Mouse (Mus musculus) cerebellum, postnatal 14 days (tissue): ENCODE measurements at regions not wholly inside any gene's neighbourhood (a gene's known extent, or its start where the extent isn't known, plus 50 kb on each side); places are given as distances from the start of the nearest gene placed in this dataset.
"Not testable (repeated sequence)": the region's sequence is repeated elsewhere in the genome, so short reads cannot be mapped to it uniquely, and the experiment has no call there.

ENCODE experiments used
- DNase-seq, 2 experiments: peaks; one replicate each; pipeline ENCODE4 v3.0.0; 2021; ENCODE audit warnings: mixed read lengths in 2 of 2

- no peak for DNase-seq
Measured at GRCm38 (mm10) chr5:40177982-40178748, 422.9 kb upstream of the Hs3st1 start.

- DNase-seq: no peak
Measured at GRCm38 (mm10) chr5:40136740-40137285, 381.5 kb upstream of the Hs3st1 start.

GRCm38 (mm10) chr5:40124337-40124736 is 369.1 kb upstream of the Hs3st1 start:
- DNase-seq: peak in 1 of 2 experiments; percentile 1

DNA sequence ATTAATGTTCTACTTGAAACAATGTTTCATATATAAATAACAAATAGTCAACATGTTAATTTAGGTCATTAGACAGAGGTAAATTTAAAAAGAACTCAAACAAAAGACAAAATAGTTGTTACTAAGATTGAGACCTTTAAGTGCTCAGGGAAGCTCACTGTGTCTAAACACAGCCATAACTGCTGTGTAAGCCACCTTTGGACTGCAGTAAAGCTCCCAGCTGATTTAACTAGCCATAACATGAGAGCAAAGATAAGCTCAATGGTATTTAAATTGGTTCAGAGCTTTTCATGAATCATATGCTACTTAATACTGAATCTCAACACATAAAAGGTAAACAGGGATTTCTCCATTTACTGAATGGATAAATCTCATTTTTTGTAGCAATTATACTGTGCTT is 361.6 kb upstream of the Hs3st1 start:
- DNase-seq: no peak

DNA sequence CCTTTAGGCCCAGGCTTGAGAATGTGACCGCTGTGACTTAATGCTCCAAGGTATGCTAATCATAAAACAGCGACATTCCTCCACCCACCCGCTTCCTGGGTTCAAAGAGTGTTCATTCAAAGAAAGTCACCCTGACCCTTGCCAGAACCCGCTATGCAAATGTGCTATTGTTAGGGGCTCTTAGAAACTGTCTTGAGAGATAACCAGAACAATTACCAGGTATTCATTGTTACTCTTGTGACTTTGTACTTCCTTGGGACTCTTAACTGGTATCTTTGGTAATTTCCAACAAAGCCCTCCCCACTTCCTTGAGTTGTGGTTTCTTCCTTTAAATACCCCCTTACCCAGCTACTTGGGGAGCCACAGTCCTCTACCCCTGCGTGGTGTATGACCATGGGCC is 334.3 kb upstream of the Hs3st1 start:
- DNase-seq: not testable (repeated sequence)

DNA sequence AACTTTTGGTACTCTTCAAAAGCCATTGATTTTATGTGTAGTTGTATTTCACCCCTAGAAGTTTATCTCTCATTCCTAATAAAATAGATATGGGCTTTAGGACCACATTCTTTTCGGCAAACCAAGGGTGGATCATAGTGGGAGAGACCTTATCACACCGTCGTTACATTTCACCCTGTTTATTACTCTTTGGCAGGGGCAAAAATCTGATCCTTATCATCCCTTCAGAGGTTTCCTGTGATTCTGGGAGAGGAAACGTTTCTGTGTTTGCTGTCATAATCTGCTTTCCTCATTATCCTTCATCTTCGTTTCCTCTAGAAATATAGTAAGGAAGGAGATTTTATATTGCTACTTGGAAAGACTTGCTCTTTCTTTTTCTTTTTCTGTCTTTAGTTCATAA is 290.0 kb upstream of the Hs3st1 start:
- no peak for DNase-seq

DNA sequence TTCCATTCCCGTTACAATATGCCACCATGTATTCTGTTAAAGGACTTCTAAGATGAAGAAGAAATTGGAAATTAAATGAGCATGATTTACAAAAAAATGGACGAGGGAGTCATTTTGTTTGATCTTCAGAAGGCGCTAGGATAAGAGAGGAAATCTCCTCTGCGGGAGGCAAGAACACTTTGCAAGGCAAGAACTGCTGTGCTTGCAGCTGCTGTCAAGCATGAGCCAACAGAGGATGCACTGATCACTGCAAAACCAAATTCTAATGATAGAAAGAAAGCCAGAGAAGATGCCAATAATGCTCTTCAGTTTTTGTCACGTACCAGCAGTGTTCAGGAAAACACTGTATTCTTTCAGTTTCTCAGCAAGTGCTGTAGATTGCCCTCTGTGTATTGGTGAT is 279.2 kb upstream of the Hs3st1 start:
- DNase-seq: peak in 1 of 2 experiments; percentile 16

- DNase-seq: no peak
Measured at GRCm38 (mm10) chr5:40033686-40034085, 278.4 kb upstream of the Hs3st1 start.

GRCm38 (mm10) chr5:40030261-40030660 is 275.0 kb upstream of the Hs3st1 start:
- no peak for DNase-seq

DNA sequence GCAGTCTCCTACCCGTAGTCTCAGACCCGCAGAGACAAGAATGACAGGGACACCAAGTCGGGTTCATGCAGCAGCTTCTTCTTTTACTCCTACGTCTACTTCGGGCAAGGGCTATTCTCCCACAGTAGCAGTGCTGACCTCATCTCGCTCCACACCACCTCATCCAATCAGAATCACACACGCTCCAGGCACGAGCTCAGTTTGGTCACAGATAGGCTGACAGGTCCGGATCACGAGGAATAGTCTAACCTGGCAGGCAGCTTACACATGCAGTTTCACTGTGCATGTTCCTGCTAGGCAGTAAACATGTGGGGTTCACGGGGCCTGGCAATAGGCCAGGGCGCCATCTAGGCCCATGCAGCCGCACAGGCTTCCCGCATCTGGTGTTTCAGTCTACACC is 260.7 kb upstream of the Hs3st1 start:
- DNase-seq: no peak

- DNase-seq: no peak
Measured at GRCm38 (mm10) chr5:39988039-39988438, 232.8 kb upstream of the Hs3st1 start.

DNA sequence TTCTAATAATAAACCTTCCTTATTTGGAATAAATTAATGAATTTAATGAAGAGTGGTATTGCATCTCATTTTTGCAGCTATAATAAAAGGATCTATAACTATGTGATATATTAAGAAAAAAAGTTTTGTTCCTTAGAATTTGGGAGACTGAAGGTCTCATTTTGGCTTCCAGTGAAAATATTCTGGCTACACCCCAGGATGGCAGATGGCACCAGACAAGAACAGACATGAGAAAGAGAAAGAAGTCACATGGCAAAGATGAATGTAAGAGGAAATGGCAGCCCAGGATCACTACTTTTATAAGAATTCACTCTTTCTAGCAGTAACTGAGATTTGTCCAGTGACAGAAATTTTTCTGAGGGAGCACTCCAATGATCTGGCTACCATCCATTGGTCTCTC is 209.1 kb upstream of the Hs3st1 start:
- DNase-seq: peak; percentile 69 to 80

GRCm38 (mm10) chr5:39960981-39961380 is 205.7 kb upstream of the Hs3st1 start:
- DNase-seq: peak; percentile 33 to 54

- no peak for DNase-seq
Measured at GRCm38 (mm10) chr5:39935564-39935963, 180.3 kb upstream of the Hs3st1 start.

DNA sequence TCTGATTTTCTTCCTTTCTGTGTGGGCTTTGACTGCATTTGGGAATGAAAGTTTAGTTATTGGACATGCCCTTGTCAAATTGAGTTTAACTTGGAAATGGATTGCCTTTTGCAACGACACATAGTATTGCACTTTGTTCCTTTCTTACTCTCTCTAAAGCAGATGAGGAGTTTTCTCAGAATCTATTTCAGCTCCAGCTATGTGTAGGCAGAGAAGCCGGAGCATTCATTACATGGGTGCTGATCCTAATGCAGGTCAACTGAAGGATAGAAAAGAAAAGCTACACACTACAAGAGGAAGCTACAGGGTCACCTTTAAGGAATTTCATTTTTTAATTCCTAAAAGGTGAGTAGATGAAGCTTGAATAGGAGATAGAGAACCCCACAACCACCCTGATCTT is 176.6 kb upstream of the Hs3st1 start:
- no peak for DNase-seq

DNA sequence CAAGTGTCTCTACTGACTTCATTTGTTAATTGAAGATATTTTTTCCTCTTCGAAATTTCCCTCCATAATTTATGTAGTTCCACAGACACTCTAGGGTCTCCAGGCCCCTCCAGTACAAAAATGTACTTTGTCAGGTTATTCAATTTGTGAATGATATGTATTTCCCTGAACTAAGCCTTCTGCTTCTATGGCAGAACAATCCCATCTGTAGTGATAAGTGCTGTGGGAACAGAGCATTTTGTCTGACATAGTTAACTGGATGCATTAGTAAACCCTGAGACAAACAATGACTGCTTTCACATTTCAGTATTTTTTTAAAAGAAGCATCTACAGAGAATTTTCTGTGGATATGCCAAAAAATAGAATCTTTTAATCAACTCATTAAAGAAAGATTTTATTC is 154.1 kb upstream of the Hs3st1 start:
- no peak for DNase-seq

- DNase-seq: no peak
Measured at GRCm38 (mm10) chr5:39871723-39872085, 116.4 kb upstream of the Hs3st1 start.

DNA sequence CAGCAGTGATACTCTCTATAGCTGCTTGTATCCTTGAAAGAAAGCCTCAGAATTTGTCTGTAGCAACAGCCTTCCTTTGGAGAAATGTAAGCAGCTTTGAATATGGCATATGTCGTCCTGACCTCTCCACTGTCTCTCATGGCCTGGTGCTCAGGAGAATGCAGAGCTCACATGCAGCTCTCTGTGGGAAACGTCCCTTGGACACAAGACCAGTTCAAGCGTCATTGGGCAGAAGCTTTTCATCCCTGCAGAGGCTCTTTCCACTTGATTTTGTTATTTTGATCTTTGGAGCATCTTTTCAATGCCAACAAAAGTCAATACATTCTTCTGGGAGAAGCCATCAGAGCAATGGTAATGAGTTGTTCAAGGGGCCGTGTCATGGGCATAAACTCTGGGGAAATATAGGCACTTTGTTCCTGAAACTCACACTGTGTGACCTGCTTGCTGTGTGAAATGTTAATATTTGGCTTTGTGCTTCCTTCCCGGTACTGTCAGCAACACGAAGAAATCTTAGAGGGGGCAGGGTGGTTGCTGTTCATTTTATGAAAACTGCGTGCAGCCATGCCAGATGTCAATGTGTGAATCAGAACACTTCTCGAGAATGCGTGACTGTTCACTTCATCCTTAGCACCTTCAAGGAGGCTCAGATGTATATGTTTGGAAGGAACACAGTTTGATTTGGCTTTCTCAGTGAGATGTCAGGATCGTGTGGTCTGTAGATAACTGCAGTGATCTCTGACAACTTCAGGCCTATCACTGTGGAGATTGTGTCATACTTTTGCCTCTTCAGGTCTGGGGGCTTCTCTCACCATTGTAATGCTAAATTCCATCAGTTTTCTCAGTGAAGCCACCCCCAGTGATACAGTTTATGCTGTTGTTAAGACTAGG is 115.8 kb upstream of the Hs3st1 start:
- DNase-seq: peak in 1 of 2 experiments; percentile 9

DNA sequence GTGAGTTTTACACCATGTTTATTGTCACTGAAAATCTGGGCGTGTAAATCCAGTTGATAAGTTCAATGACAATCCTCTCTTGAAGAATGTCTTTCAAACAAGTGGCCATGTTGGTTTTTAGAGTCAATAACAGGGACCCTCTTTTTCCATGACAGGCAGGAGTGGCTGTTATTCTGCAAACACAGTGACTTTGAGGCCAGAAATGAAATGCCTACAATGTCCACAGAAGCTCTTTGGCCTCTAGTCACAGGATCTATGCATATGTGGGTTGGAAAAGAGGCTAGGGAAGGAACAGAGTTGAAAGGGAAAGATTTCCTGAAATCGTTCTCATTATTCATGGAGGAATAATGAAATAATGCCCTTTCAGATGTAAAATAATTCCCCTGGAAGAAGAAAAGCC is 101.9 kb upstream of the Hs3st1 start:
- no peak for DNase-seq

DNA sequence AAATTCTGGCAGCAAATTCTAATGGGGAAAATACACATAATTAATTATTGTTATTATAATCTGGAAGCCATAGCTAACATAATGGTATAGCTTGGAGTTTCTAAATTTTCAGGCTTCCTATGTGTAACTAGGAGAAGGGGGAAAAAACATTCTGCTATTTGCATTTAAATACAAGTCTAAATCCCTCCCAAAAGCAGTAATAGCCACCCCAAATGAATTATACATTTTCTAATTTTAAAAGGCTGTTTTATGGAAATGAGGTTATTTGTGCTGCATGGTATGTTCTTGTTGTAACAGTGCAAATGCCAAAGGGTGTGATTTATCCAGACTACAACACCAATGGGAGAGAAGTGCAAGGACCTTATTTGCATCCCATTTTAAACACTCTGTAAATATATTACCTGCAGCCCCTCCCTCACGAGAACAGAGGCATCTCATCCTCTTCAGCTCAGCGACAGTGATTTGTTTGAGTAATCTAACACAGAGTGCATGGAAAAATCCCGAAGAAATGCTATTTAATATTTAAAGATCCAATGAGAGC is 101.4 kb upstream of the Hs3st1 start:
- DNase-seq: no peak

- no peak for DNase-seq
Measured at GRCm38 (mm10) chr5:39855685-39856615, 100.7 kb upstream of the Hs3st1 start.

GRCm38 (mm10) chr5:39847187-39847586 is 91.9 kb upstream of the Hs3st1 start:
- DNase-seq: no peak
